Mouse (Mus musculus): Measurements from ENCODE around the gene Slc44a3. TPM values are rescaled to one million over a fixed set of nuclear protein-coding genes. Genes with fewer than 3 reads are reported as not detected.

Slc44a3 gene
- polyA plus RNA-seq, 1 experiment from 2014 or later: 16.9 TPM

DNA sequence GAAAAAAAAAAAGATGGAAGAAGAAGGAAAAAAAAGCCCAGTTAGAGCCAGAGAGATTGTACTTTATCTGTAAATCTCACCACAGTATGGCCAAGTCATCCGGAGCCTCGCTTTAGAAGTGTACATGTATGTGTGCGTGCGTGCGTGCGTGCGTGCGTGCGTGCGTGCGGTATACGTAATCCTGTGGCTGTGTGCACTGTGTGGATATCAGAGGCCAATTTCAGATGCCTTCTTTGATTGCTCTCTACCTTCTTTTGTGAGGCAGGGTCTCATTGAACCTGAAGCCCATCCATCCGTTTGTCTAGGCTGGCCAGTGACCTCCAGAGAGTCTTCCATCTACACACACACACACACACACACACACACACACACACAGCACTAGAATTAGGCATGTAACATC, 70.7 kb downstream of the Slc44a3 start:
- no peak overlapping the region for H3K4me2 ChIP-seq (ENCODE audit: low read length)
- TF ChIP-seq CTCF (IDR thresholded peaks at IDR 0.05; ENCODE audit: low read depth): no peak
- no peak for ATAC-seq (replicated peaks; ENCODE audit: low FRiP score, low read depth)
- no peaks in the 10 kb centered on the region for H3K9me3 ChIP-seq (replicated peaks; ENCODE audit: low read length)
- H3K4me3 ChIP-seq (replicated peaks; ENCODE audit: low read depth, low read length): no peak overlapping the region
- H3K36me3 ChIP-seq (ENCODE audit: insufficient read depth, low read length): peaks cover 14% of the 10 kb centered on the region
- no peak overlapping the region for H3K9ac ChIP-seq (ENCODE audit: low read depth, low read length)
- H3K27me3 ChIP-seq (ENCODE audit: insufficient read depth, low read length): no peaks in the 10 kb centered on the region
- 94% methylated on average over 13 of the region's 13 CpGs for WGBS
- no peak overlapping the region for H3K27ac ChIP-seq
- DNase-seq (ENCODE audit: low spot score): no peak
- 0 out of 2 replicates have a peak, but pooled peaks cover 2% of the 10 kb centered on the region for H3K4me1 ChIP-seq (replicated peaks; ENCODE audit: insufficient read depth, low read length)

GRCm38 (mm10) chr3:121460473-121461193, 71.6 kb downstream of the Slc44a3 start:
- no peak for DNase-seq (ENCODE audit: low spot score)
- no peak for ATAC-seq (replicated peaks; ENCODE audit: low FRiP score, low read depth)
- H3K36me3 ChIP-seq (ENCODE audit: insufficient read depth, low read length): peaks cover 22% of the 10 kb centered on the region
- H3K27ac ChIP-seq: no peak overlapping the region
- H3K9ac ChIP-seq (ENCODE audit: low read depth, low read length): no peak overlapping the region
- no peaks in the 10 kb centered on the region for H3K9me3 ChIP-seq (replicated peaks; ENCODE audit: low read length)
- no peak overlapping the region for H3K4me3 ChIP-seq (replicated peaks; ENCODE audit: low read depth, low read length)
- no peak overlapping the region for H3K4me2 ChIP-seq (ENCODE audit: low read length)
- H3K4me1 ChIP-seq (replicated peaks; ENCODE audit: insufficient read depth, low read length): no peaks in the 10 kb centered on the region
- WGBS: 83% methylated on average over 16 of the region's 16 CpGs
- no peaks in the 10 kb centered on the region for H3K27me3 ChIP-seq (ENCODE audit: insufficient read depth, low read length)
- TF ChIP-seq CTCF (IDR thresholded peaks at IDR 0.05; ENCODE audit: low read depth): no peak

DNA sequence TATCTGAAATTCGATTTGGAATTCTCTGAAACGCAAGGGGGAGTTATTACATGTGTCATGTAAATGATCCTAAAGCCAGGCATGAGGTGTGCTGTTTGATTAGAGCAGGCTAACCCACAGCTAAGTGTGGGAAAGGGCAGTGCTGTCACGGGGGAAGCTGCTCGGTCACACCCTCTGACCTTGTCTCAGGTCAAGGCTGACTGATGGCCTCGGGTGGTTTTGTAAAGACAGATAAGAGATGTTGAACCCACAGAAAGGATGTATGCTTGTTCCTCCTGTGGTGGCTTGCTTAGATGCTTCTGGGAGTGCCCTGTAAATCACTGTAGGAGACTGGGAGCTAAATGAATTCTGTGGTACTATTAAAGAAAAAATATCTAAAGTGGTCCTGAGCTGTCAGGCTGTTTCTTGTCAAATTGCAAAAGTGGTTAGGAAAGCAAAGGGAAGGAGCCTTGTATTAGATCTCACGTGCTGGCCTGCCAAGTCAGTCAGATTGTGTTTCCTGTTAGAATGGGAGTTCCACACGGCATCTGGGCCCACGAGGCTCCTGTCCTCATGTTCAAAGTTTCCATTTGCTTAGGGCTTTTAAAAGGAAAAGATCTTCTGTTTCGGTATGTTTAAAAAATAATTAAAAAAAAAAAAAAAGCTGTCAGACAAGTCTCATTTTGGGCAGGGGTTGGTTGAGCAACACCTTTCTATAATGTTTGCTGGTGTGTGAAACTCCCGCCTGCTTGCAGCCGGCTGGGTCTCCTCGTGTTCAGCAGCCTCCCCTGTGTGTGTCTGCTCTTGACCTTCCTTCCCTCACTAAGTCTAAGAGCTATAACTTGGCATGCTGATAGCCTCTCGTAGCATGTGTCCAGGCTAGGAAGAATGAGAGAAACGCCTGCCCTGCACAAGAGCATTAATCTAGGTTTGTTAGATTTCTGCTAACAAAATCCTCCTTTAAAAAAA, 73.4 kb downstream of the Slc44a3 start:
- DNase-seq (ENCODE audit: low spot score) (no peak), ATAC-seq (replicated peaks; ENCODE audit: low FRiP score, low read depth) (no peak)
- H3K4me3 ChIP-seq (replicated peaks; ENCODE audit: low read depth, low read length): no peak overlapping the region
- no peak for TF ChIP-seq CTCF (IDR thresholded peaks at IDR 0.05; ENCODE audit: low read depth)
- no peaks in the 10 kb centered on the region for H3K4me1 ChIP-seq (replicated peaks; ENCODE audit: insufficient read depth, low read length)
- H3K4me2 ChIP-seq (ENCODE audit: low read length): no peak overlapping the region
- 53% methylated on average over 14 of the region's 14 CpGs for WGBS
- H3K36me3 ChIP-seq (ENCODE audit: insufficient read depth, low read length): peaks cover 28% of the 10 kb centered on the region
- 0 out of 2 replicates have a peak overlapping the region, but pooled peaks have one; percentile 5 for H3K27ac ChIP-seq
- H3K9ac ChIP-seq (ENCODE audit: low read depth, low read length): no peak overlapping the region
- no peaks in the 10 kb centered on the region for H3K9me3 ChIP-seq (replicated peaks; ENCODE audit: low read length)
- H3K27me3 ChIP-seq (ENCODE audit: insufficient read depth, low read length): no peaks in the 10 kb centered on the region

GRCm38 (mm10) chr3:121451404-121451803, 80.8 kb downstream of the Slc44a3 start:
- DNase-seq (ENCODE audit: low spot score): no peak
- Histone ChIP-seq H3K9ac (ENCODE audit: low read depth, low read length) (no peak overlapping the region), H3K27me3 (ENCODE audit: insufficient read depth, low read length) (no peaks in the 10 kb centered on the region), H3K4me3 (replicated peaks; ENCODE audit: low read depth, low read length) (no peak overlapping the region), H3K4me1 (replicated peaks; ENCODE audit: insufficient read depth, low read length) (peaks cover 16% of the 10 kb centered on the region; the same call in 1 of the 2 replicates), H3K9me3 (replicated peaks; ENCODE audit: low read length) (no peaks in the 10 kb centered on the region), H3K27ac (no peak overlapping the region), H3K36me3 (ENCODE audit: insufficient read depth, low read length) (peaks cover 34% of the 10 kb centered on the region), H3K4me2 (ENCODE audit: low read length) (no peak overlapping the region)
- no peak for TF ChIP-seq CTCF (IDR thresholded peaks at IDR 0.05; ENCODE audit: low read depth)
- 74% methylated on average over 10 of the region's 10 CpGs for WGBS
- ATAC-seq (replicated peaks; ENCODE audit: low FRiP score, low read depth): no peak

DNA sequence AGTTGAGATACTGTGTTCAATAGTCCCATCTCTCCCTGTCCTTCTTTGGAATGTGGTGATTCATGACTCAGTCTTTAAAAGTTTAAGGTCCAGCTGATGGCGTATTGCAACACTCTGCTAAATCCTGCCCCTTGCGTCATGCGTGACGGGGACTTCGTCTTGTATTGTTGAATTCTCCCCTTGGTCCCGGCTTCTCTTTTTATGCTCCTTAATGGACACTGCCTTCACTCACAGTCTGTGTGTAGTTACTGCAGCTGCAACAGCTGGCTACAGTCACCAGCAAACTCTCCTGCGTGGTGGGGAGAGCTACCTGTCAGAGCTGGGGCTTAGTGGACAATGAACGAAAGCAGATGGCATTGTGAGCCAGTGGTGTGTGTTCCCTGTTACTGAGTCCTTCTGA, 82.7 kb downstream of the Slc44a3 start:
- Histone ChIP-seq H3K4me3 (replicated peaks; ENCODE audit: low read depth, low read length) (no peak overlapping the region), H3K27me3 (ENCODE audit: insufficient read depth, low read length) (no peaks in the 10 kb centered on the region), H3K36me3 (ENCODE audit: insufficient read depth, low read length) (peaks cover 23% of the 10 kb centered on the region), H3K9me3 (replicated peaks; ENCODE audit: low read length) (no peaks in the 10 kb centered on the region), H3K9ac (ENCODE audit: low read depth, low read length) (no peak overlapping the region), H3K27ac (no peak overlapping the region), H3K4me1 (replicated peaks; ENCODE audit: insufficient read depth, low read length) (peaks cover 16% of the 10 kb centered on the region; the same call in 1 of the 2 replicates), H3K4me2 (ENCODE audit: low read length) (no peak overlapping the region)
- 52% methylated on average over 8 of the region's 8 CpGs for WGBS
- TF ChIP-seq CTCF (IDR thresholded peaks at IDR 0.05; ENCODE audit: low read depth): no peak
- DNase-seq (ENCODE audit: low spot score) (no peak), ATAC-seq (replicated peaks; ENCODE audit: low FRiP score, low read depth) (peak; percentile 44; the same call in 1 of the 2 replicates)

DNA sequence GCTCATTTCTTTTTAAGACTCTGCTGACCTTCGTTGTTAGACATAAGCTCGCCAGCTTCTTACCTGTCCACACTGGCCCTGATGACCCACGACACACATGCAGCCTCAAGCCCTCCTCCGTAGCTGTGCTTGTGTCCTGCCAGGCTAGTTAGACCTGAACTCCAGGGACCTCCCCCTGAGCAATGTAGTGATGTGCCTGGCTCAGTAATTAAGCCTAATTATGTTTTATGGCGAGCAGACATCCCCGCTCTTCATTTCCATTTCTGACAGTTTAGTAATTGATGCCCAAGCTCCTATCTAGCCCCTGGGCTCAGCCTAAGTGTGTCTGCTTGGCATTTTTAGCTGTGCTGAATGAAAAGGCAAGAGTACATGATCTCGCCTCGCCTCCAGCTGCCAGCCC, 83.6 kb downstream of the Slc44a3 start:
- Histone ChIP-seq H3K27me3 (ENCODE audit: insufficient read depth, low read length) (no peaks in the 10 kb centered on the region), H3K4me1 (replicated peaks; ENCODE audit: insufficient read depth, low read length) (peaks cover 21% of the 10 kb centered on the region; the same call in 1 of the 2 replicates), H3K9me3 (replicated peaks; ENCODE audit: low read length) (no peaks in the 10 kb centered on the region), H3K27ac (peak overlapping the region; percentile 60), H3K36me3 (ENCODE audit: insufficient read depth, low read length) (peaks cover 21% of the 10 kb centered on the region), H3K4me2 (ENCODE audit: low read length) (peak overlapping the region; percentile 35), H3K9ac (ENCODE audit: low read depth, low read length) (no peak overlapping the region), H3K4me3 (replicated peaks; ENCODE audit: low read depth, low read length) (no peak overlapping the region)
- TF ChIP-seq CTCF (IDR thresholded peaks at IDR 0.05; ENCODE audit: low read depth): no peak
- peak; percentile 35 for ATAC-seq (replicated peaks; ENCODE audit: low FRiP score, low read depth)
- DNase-seq (ENCODE audit: low spot score): no peak
- WGBS: 59% methylated on average over 8 of the region's 8 CpGs

Data from kidney, postnatal 0 days (tissue).